Mouse (Mus musculus): ENCODE measurements around the gene Opa1.

Opa1 gene

GRCm38 (mm10) chr16:29579167-29579786, at the start of gene Opa1:
Opa1 (plus strand) TSS chr16:29579334.
- DNase-seq = peak; percentile 95 to 97

- DNase-seq = no peak
These were observed 45.5 kb upstream of the Opa1 start for GRCm38 (mm10) chr16:29533641-29534040.

- no peak for DNase-seq
These were observed 43.3 kb upstream of the Opa1 start for GRCm38 (mm10) chr16:29535866-29536265.

- DNase-seq = peak; percentile 79 to 88
These were observed 42.5 kb upstream of the Opa1 start for GRCm38 (mm10) chr16:29536411-29537204.

DNA sequence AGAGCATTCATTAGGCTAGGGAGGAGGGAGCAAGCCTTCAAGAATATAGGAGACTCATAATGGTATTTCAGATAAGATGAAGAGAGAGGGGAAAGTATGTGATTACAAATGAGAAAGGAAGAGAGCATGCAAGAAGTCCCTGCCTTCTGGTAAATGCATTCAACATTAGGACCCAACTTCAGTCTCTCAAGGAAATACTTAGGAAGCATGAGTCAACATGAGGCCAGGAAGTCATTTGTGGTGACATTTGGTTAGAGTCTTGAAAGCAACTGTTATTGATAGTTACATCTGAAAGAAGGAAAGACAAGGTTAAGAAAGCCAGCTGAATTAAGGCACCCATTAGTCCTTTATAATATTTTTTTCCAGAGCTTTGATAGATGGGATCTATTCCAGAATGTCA, 39.2 kb upstream of the Opa1 start:
- no peak for DNase-seq

- peak; percentile 34 to 50 for DNase-seq
These were observed 37.9 kb upstream of the Opa1 start for GRCm38 (mm10) chr16:29541261-29541683.

DNA sequence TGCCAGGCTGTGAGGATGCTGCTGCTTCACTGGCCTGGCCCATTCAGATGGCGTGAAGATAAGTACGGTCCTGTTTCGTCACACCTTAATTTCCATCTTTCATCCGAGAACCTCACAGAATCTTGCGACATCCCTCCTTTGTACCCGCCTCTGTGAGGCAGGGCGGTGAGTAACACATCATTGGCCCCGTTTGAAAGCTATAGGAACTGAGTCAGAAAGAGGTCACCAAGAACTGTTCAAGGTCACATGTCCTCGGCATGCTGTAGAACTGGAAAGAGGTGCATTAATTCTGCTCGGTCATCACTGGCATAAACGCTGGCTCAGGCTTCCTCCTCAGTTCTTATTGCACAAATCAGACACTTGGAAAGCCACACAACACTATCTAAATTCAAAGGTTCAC, 34.3 kb upstream of the Opa1 start, which contains the start of gene Atp13a4:
Atp13a4 (minus strand) TSS at position 36 of the 400 bp plus-strand sequence.
- DNase-seq = no peak

DNA sequence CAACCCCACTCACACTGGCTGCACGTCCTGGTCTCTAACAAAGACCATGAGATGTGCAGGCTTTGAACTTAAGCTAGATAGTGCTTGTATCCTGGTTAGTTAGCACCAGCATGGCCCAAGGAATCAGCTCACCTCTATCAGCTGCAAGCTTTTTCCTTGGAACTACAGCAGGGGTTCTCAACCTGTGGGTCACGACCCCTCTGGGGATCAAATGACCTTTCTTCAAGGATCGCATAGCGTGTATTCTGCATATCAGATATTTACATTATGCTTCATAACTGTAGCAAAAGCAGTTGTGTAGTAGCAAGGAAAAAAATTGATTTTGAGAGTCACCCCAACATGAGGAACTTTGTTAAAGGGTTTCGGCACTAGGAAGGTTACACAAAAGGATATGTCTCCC, 19.5 kb upstream of the Opa1 start:
- DNase-seq = no peak

GRCm38 (mm10) chr16:29560454-29560853, 18.7 kb upstream of the Opa1 start:
- peak; percentile 4 to 12 for DNase-seq

- DNase-seq = peak; percentile 13 to 53
These were observed 18.3 kb upstream of the Opa1 start for GRCm38 (mm10) chr16:29560869-29561268.

- no peak for DNase-seq
These were observed 5.1 kb upstream of the Opa1 start for GRCm38 (mm10) chr16:29574013-29574412.

DNA sequence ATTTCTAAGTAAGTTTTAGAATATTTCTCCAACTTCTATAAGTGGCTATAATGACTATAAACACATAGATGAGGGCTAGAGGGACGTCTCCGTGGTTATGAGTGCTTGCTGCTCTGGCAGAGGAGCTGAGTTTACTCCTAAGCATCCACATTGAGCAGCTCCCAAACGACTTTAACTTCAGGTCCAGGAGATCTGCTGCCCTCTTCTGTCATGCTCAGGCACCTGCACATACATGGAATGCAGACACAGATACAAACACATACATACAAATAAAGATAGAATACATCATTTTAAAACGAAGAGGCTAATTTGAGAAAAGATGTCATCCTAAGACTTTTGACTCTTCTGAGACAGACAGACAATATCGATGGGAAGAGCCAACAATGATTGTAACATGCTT, 3.5 kb upstream of the Opa1 start:
- peak; percentile 41 to 52 for DNase-seq

- DNase-seq = no peak
These were observed 648 bp downstream of the Opa1 start for GRCm38 (mm10) chr16:29579787-29580176.

DNA sequence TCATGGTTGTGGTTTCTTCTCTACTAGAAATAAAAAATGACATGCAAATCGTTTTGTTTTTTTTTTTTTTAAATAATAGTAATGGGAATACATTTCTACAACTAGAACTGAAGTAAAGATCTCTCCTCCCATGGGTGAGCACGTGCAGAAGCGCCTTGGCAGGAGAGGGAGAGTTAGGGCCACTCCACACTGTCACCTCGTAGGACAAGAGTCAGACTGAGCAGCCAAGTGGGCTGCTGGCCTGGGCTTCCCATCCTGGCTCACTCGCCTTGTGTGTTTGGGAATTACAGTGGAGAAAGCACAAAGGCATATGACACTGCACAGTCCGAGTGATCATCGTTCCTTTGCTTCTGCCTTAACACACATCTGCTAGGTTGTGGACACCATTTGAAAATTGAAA, 13.0 kb downstream of the Opa1 start:
- no peak for DNase-seq

- DNase-seq = no peak
These were observed 18.0 kb downstream of the Opa1 start for GRCm38 (mm10) chr16:29597122-29597521.

DNA sequence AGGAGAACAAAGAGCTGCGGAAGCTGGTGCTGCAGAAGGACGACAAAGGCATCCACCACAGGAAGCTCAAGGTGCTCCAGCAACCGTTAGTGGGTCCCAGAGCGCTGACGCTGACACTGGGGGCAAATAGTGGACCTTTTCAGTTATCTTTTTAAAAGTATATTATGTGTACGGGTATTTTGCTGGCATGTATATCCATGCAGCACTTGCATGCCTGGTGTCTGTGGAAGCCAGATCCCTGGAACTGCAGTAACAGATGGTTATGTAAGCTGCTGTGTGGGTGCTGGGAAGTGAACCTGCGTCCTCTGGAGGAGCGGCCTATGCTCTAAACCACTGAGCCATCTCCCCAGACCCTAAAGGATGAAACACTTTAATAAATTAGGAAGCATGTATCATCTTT, 26.4 kb downstream of the Opa1 start:
- no peak for DNase-seq

DNA sequence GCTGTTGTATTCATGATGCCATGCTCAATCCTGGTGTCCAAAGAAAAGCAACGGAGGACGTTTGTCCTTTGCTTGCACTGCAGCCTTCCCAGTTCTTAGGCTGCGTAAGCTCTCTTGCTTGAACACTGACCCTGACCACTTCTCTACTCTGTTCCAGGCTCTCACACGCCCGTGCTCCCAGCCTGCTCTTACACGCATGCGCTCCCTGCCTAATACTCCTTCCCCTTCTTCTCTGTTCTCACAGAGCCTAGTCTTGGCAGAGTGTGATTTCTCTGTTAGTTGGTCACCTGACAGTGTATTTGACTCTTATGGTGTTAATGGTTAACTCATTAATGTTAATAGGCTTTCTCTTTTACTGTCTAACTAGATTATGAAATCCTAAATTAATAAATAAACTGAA, 28.0 kb downstream of the Opa1 start:
- DNase-seq = peak; percentile 8 to 43

DNA sequence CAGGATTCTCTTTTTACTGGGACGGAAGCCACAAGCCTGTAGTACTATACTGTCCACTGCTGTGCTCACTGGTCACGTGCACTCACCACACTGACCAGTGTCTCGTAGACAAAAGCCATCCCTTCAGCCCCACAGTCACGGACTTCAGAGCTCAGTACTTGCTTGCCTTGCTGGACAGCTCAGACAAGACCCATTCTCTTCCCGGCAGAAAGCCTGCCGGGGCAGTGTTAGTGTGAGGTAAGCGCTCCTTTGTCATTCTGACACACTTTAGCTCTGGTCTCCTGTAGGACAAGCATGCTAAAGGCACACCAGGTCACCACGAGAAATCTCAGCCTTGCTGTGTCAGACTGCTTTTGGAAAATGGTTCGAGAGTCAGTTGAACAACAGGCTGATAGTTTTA, 35.6 kb downstream of the Opa1 start:
- peak; percentile 6 to 12 for DNase-seq

DNA sequence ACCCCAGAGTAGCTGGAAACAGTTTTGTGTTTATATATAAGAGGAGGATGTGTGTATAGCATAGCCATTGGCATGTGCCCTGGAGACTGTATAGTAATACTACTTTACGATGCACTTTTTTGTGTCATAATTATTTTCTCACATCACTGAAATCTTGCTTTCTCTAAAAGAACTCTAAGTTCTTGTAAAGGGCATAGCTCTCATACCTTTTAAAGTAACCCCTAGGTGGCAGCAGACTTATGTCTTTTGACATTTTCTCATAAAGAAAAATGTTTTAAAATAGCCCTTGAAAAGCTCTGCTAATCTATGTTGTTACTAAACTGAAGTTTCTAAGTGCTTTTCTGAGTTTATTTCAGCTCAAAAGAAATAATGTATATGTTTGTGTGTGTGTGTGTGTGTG, 49.9 kb downstream of the Opa1 start:
- no peak for DNase-seq

DNA sequence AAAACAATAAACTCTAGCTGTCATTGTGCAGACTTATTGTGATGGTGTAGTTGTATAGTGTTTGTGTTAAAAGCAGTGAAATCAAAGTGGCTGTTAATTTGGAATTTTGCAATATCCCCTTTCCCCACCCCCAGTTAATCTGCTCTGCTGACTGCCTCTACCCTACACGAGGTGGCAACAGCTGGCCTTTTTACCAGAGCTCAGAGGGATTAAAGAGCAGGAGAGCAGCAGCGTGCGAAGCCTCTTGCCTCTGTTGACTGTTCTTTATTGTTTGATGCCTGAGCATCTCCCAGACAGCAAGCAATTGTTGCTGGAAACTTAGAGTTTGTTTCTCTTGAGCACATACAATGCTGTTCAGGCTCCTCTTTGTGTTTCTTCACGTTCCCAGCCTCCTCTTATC, 56.6 kb downstream of the Opa1 start:
- no peak for DNase-seq

DNA sequence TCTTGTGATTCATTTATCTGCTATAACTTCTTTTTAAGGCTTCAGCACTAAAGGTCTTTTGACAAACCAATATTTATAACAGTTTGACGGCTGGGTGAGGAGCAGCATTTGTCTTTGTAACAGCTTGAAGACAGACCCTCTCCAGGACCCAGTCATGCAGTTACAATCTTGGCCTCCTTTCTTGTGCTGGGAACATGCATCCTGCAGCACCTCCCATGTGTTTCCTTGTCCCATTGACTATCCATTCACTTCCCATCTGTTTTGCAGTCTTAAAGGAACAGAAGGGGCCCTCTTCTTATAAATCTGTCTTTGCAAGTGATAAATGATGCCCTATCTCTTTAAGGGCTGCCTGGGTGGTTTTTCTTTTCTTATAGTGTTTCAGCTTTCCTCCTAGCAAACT, 63.2 kb downstream of the Opa1 start:
- no peak for DNase-seq

GRCm38 (mm10) chr16:29644871-29645270, 65.7 kb downstream of the Opa1 start:
- no peak for DNase-seq

GRCm38 (mm10) chr16:29646202-29646601, 67.1 kb downstream of the Opa1 start:
- DNase-seq = no peak

- no peak for DNase-seq
These were observed 77.2 kb downstream of the Opa1 start for GRCm38 (mm10) chr16:29656187-29656825.
